8 mouse cellular contexts compared by ENCODE assay signal in genomic region chr4:148114758-148115391, GRCm38 (mm10). TPM values are rescaled to one million over a fixed set of nuclear protein-coding genes. Genes with fewer than 3 reads are reported as not detected.
DNase-seq lines count a peak whose midpoint lies in the region; ATAC-seq and TF ChIP-seq lines count a peak whose summit lies in the region.

No protein-coding gene starts in this region.

- no peak overlapping the region for H3K4me3 ChIP-seq in bone marrow, adult 2 months (replicated peaks; ENCODE audit: control insufficient read depth, low read depth, low read length)
- H3K4me3 ChIP-seq in embryonic facial prominence, embryonic 15.5 days (replicated peaks) = no peak overlapping the region
- H3K4me3 ChIP-seq in heart, embryonic 10.5 days = peak overlapping the region; percentile 34
- H3K4me3 ChIP-seq in limb, embryonic 14.5 days (replicated peaks; ENCODE audit: low read length) = no peak overlapping the region
- H3K4me3 ChIP-seq in midbrain, postnatal 0 days (ENCODE audit: low read depth, low read length) = no peak overlapping the region
- no peak overlapping the region for H3K4me3 ChIP-seq in spleen, adult 2 months (ENCODE audit: extremely low read depth, insufficient read depth, insufficient read length)

- H3K27ac ChIP-seq in bone marrow, adult 2 months (ENCODE audit: control insufficient read depth, insufficient read depth, low read depth, low read length, poor library complexity) = no peak overlapping the region
- no peak overlapping the region for H3K27ac ChIP-seq in embryonic facial prominence, embryonic 15.5 days (replicated peaks)
- H3K27ac ChIP-seq in heart, embryonic 10.5 days = peak overlapping the region; percentile 24; the same call in 1 of the 2 replicates
- no peak overlapping the region for H3K27ac ChIP-seq in limb, embryonic 14.5 days (replicated peaks; ENCODE audit: low read depth, low read length)
- H3K27ac ChIP-seq in midbrain, postnatal 0 days (ENCODE audit: low read depth, low read length) = peak overlapping the region; percentile 38; the same call in 1 of the 2 replicates
- no peak overlapping the region for H3K27ac ChIP-seq in spleen, adult 2 months (ENCODE audit: insufficient read depth, low read length)

- peak; percentile 99 for TF ChIP-seq CTCF in bone marrow, adult 2 months (IDR thresholded peaks at IDR 0.05; ENCODE audit: control insufficient read depth, insufficient read depth, low read length)
- TF ChIP-seq CTCF in midbrain, postnatal 0 days (IDR thresholded peaks at IDR 0.05) = peak; percentile 100
- peak; percentile 99 for TF ChIP-seq CTCF in spleen, adult 2 months (IDR thresholded peaks at IDR 0.05; ENCODE audit: extremely low read depth, insufficient read depth, insufficient read length, insufficient replicate concordance)

- no peak for ATAC-seq in embryonic facial prominence, embryonic 15.5 days (ENCODE audit: insufficient number of reproducible peaks, low FRiP score, low TSS enrichment, low read depth)
- ATAC-seq in limb, embryonic 14.5 days (ENCODE audit: low FRiP score, low read depth) = peak; percentile 82
- peak; percentile 75 for ATAC-seq in midbrain, postnatal 0 days (ENCODE audit: low FRiP score)

- H3K9me3 ChIP-seq in embryonic facial prominence, embryonic 15.5 days (replicated peaks) = no peaks in the 10 kb centered on the region
- H3K9me3 ChIP-seq in heart, embryonic 10.5 days = no peaks in the 10 kb centered on the region
- no peaks in the 10 kb centered on the region for H3K9me3 ChIP-seq in limb, embryonic 14.5 days (ENCODE audit: control insufficient read depth, low read length)
- H3K9me3 ChIP-seq in midbrain, postnatal 0 days (ENCODE audit: low read length) = no peaks in the 10 kb centered on the region

- DNase-seq in A20 (ENCODE audit: low read depth, low spot score) = peak; percentile 74
- DNase-seq in heart, embryonic 10.5 days (ENCODE audit: low spot score) = peak; percentile 93
- DNase-seq in kidney, adult 9 months = peak; percentile 82
- DNase-seq in limb, embryonic 14.5 days (ENCODE audit: low spot score) = peak; percentile 77
- peak; percentile 89 for DNase-seq in midbrain, postnatal 0 days (ENCODE audit: low spot score)
- DNase-seq in spleen, adult 2 months (ENCODE audit: low read depth in 1 of 2, low spot score in 2 of 2) = peak; percentile 35 to 77

- peaks cover 9% of the 10 kb centered on the region; the same call in 1 of the 2 replicates for H3K27me3 ChIP-seq in embryonic facial prominence, embryonic 15.5 days
- H3K27me3 ChIP-seq in heart, embryonic 10.5 days (ENCODE audit: insufficient read depth, poor library complexity, severe bottlenecking) = peaks cover 17% of the 10 kb centered on the region; the same call in 1 of the 2 replicates
- no peaks in the 10 kb centered on the region for H3K27me3 ChIP-seq in limb, embryonic 14.5 days (ENCODE audit: control insufficient read depth, insufficient read depth, low read length)
- H3K27me3 ChIP-seq in midbrain, postnatal 0 days (ENCODE audit: insufficient read depth, low read length) = no peaks in the 10 kb centered on the region
- no peaks in the 10 kb centered on the region for H3K27me3 ChIP-seq in spleen, adult 2 months (ENCODE audit: control insufficient read depth, insufficient read depth, low read length)

- 7% methylated on average over 15 of the region's 15 CpGs for WGBS in bone marrow, adult 2 months
- WGBS in embryonic facial prominence, embryonic 15.5 days = 5% methylated on average over 15 of the region's 15 CpGs
- 7% methylated on average over 15 of the region's 15 CpGs for WGBS in heart, embryonic 10.5 days
- 5% methylated on average over 15 of the region's 15 CpGs for WGBS in limb, embryonic 14.5 days
- WGBS in midbrain, postnatal 0 days = 4% methylated on average over 15 of the region's 15 CpGs
- 8% methylated on average over 15 of the region's 15 CpGs for WGBS in spleen, adult 2 months

- no peak overlapping the region for H3K9ac ChIP-seq in embryonic facial prominence, embryonic 15.5 days
- peak overlapping the region; percentile 36 for H3K9ac ChIP-seq in limb, embryonic 14.5 days (ENCODE audit: low read depth, low read length, severe bottlenecking)
- H3K9ac ChIP-seq in midbrain, postnatal 0 days (replicated peaks; ENCODE audit: low read length, poor library complexity, severe bottlenecking) = peak overlapping the region; percentile 24; the same call in 1 of the 2 replicates

- H3K36me3 ChIP-seq in embryonic facial prominence, embryonic 15.5 days = no peaks in the 10 kb centered on the region
- H3K36me3 ChIP-seq in heart, embryonic 10.5 days = no peaks in the 10 kb centered on the region
- H3K36me3 ChIP-seq in limb, embryonic 14.5 days (ENCODE audit: control insufficient read depth, insufficient read depth, low read length) = no peaks in the 10 kb centered on the region
- peaks cover 6% of the 10 kb centered on the region; the same call in 1 of the 2 replicates for H3K36me3 ChIP-seq in midbrain, postnatal 0 days (ENCODE audit: insufficient read depth, low read length)
- no peaks in the 10 kb centered on the region for H3K36me3 ChIP-seq in spleen, adult 2 months (ENCODE audit: control insufficient read depth, insufficient read depth, low read length)

- no peak for TF ChIP-seq POLR2A in bone marrow, adult 2 months (IDR thresholded peaks at IDR 0.05; ENCODE audit: borderline replicate concordance, control insufficient read depth, low read depth, low read length)
- peak; percentile 49; the same call in 1 of the 2 replicates for TF ChIP-seq POLR2A in limb, embryonic 14.5 days (IDR thresholded peaks at IDR 0.05; ENCODE audit: borderline replicate concordance, extremely low read depth, insufficient read depth, insufficient read length)
- no peak for TF ChIP-seq POLR2A in spleen, adult 2 months (IDR thresholded peaks at IDR 0.05; ENCODE audit: low read depth, low read length)

- H3K4me1 ChIP-seq in bone marrow, adult 2 months (ENCODE audit: control insufficient read depth, insufficient read depth, low read length) = no peaks in the 10 kb centered on the region
- peaks cover 6% of the 10 kb centered on the region; the same call in 1 of the 2 replicates for H3K4me1 ChIP-seq in embryonic facial prominence, embryonic 15.5 days
- H3K4me1 ChIP-seq in heart, embryonic 10.5 days = peaks cover 14% of the 10 kb centered on the region
- peaks cover 7% of the 10 kb centered on the region; the same call in 1 of the 2 replicates for H3K4me1 ChIP-seq in limb, embryonic 14.5 days (ENCODE audit: control insufficient read depth, insufficient read depth, low read length)
- peaks cover 4% of the 10 kb centered on the region; the same call in 1 of the 2 replicates for H3K4me1 ChIP-seq in midbrain, postnatal 0 days (ENCODE audit: insufficient read depth, low read length)
- H3K4me1 ChIP-seq in spleen, adult 2 months (ENCODE audit: control insufficient read depth, insufficient read depth, insufficient read length) = no peaks in the 10 kb centered on the region

- peak overlapping the region; percentile 21; the same call in 1 of the 2 replicates for H3K4me2 ChIP-seq in embryonic facial prominence, embryonic 15.5 days (replicated peaks)
- H3K4me2 ChIP-seq in limb, embryonic 14.5 days (replicated peaks; ENCODE audit: low read depth, low read length, severe bottlenecking) = peak overlapping the region; percentile 27; the same call in 1 of the 2 replicates
- H3K4me2 ChIP-seq in midbrain, postnatal 0 days (ENCODE audit: low read depth, low read length, poor library complexity, severe bottlenecking) = peak overlapping the region; percentile 32

RNA-seq across cellular contexts. Expression of gene Mad2l2, which starts 15.3 kb away (rescaled TPM):
- 7.4 and 13.9 TPM in 2 replicates for polyA plus RNA-seq in bone marrow, adult 2 months (2011; ENCODE audit: insufficient read depth, insufficient read length, low replicate concordance, missing spikeins)
- polyA plus RNA-seq in embryonic facial prominence, embryonic 15.5 days (2015; fragmentation: Nextera tagmentation; extraction: Ambion mirVana) = 52.7 and 53.1 TPM in 2 replicates
- polyA plus RNA-seq in heart, embryonic 10.5 days (2016; fragmentation: Nextera tagmentation; extraction: Ambion mirVana) = 43.3 and 51.9 TPM in 2 replicates
- 55.9 and 56.9 TPM in 2 replicates for polyA plus RNA-seq in limb, embryonic 14.5 days (2012; rRNA removed)
- polyA plus RNA-seq in limb, embryonic 14.5 days (2014; fragmentation: Nextera tagmentation; extraction: Ambion mirVana) = 66.0 and 77.8 TPM in 2 replicates
- total RNA-seq in midbrain, postnatal 0 days (2014; rRNA removed) = 42.0 and 51.7 TPM in 2 replicates
- 84.0 and 89.1 TPM in 2 replicates for polyA plus RNA-seq in midbrain, postnatal 0 days (2015; fragmentation: Nextera tagmentation; extraction: Ambion mirVana)
- 21.0 and 24.7 TPM in 2 replicates for polyA plus RNA-seq in spleen, adult 2 months (2012; rRNA removed)

RNA-seq across cellular contexts. Expression of gene Draxin, which starts 15.6 kb away (rescaled TPM):
- 1.7 and 5.6 TPM in 2 replicates for polyA plus RNA-seq in bone marrow, adult 2 months (2011; ENCODE audit: insufficient read depth, insufficient read length, low replicate concordance, missing spikeins)
- 0.63 and 0.79 TPM in 2 replicates for polyA plus RNA-seq in embryonic facial prominence, embryonic 15.5 days (2015; fragmentation: Nextera tagmentation; extraction: Ambion mirVana)
- polyA plus RNA-seq in heart, embryonic 10.5 days (2016; fragmentation: Nextera tagmentation; extraction: Ambion mirVana) = 0.12 and 0.48 TPM in 2 replicates
- 1.5 and 1.7 TPM in 2 replicates for polyA plus RNA-seq in limb, embryonic 14.5 days (2012; rRNA removed)
- polyA plus RNA-seq in limb, embryonic 14.5 days (2014; fragmentation: Nextera tagmentation; extraction: Ambion mirVana) = 0.45 and 0.50 TPM in 2 replicates
- total RNA-seq in midbrain, postnatal 0 days (2014; rRNA removed) = 23.9 and 29.5 TPM in 2 replicates
- 4.3 and 5.0 TPM in 2 replicates for polyA plus RNA-seq in midbrain, postnatal 0 days (2015; fragmentation: Nextera tagmentation; extraction: Ambion mirVana)
- 1.9 and 2.5 TPM in 2 replicates for polyA plus RNA-seq in spleen, adult 2 months (2012; rRNA removed)

RNA-seq across cellular contexts. Expression of gene Agtrap, which starts 27.0 kb away (rescaled TPM):
- 10.0 and 20.9 TPM in 2 replicates for polyA plus RNA-seq in bone marrow, adult 2 months (2011; ENCODE audit: insufficient read depth, insufficient read length, low replicate concordance, missing spikeins)
- polyA plus RNA-seq in embryonic facial prominence, embryonic 15.5 days (2015; fragmentation: Nextera tagmentation; extraction: Ambion mirVana) = 14.2 and 15.6 TPM in 2 replicates
- 20.8 and 25.5 TPM in 2 replicates for polyA plus RNA-seq in heart, embryonic 10.5 days (2016; fragmentation: Nextera tagmentation; extraction: Ambion mirVana)
- 11.0 and 14.6 TPM in 2 replicates for polyA plus RNA-seq in limb, embryonic 14.5 days (2012; rRNA removed)
- polyA plus RNA-seq in limb, embryonic 14.5 days (2014; fragmentation: Nextera tagmentation; extraction: Ambion mirVana) = 17.6 and 20.1 TPM in 2 replicates
- 6.6 and 7.5 TPM in 2 replicates for total RNA-seq in midbrain, postnatal 0 days (2014; rRNA removed)
- 7.4 and 8.6 TPM in 2 replicates for polyA plus RNA-seq in midbrain, postnatal 0 days (2015; fragmentation: Nextera tagmentation; extraction: Ambion mirVana)
- 23.7 and 24.2 TPM in 2 replicates for polyA plus RNA-seq in spleen, adult 2 months (2012; rRNA removed)

RNA-seq across cellular contexts. Expression of gene Fbxo6, which starts 37.1 kb away (rescaled TPM):
- 3.4 and 11.2 TPM in 2 replicates for polyA plus RNA-seq in bone marrow, adult 2 months (2011; ENCODE audit: insufficient read depth, insufficient read length, low replicate concordance, missing spikeins)
- 20.5 and 22.8 TPM in 2 replicates for polyA plus RNA-seq in embryonic facial prominence, embryonic 15.5 days (2015; fragmentation: Nextera tagmentation; extraction: Ambion mirVana)
- 19.5 and 21.1 TPM in 2 replicates for polyA plus RNA-seq in heart, embryonic 10.5 days (2016; fragmentation: Nextera tagmentation; extraction: Ambion mirVana)
- 12.4 and 13.9 TPM in 2 replicates for polyA plus RNA-seq in limb, embryonic 14.5 days (2012; rRNA removed)
- polyA plus RNA-seq in limb, embryonic 14.5 days (2014; fragmentation: Nextera tagmentation; extraction: Ambion mirVana) = 15.5 and 16.4 TPM in 2 replicates
- 23.4 and 27.7 TPM in 2 replicates for total RNA-seq in midbrain, postnatal 0 days (2014; rRNA removed)
- 23.6 and 25.8 TPM in 2 replicates for polyA plus RNA-seq in midbrain, postnatal 0 days (2015; fragmentation: Nextera tagmentation; extraction: Ambion mirVana)
- polyA plus RNA-seq in spleen, adult 2 months (2012; rRNA removed) = 30.8 and 31.6 TPM in 2 replicates

RNA-seq across cellular contexts. Expression of gene Fbxo44, which starts 45.4 kb away (rescaled TPM):
- polyA plus RNA-seq in bone marrow, adult 2 months (2011; ENCODE audit: insufficient read depth, insufficient read length, low replicate concordance, missing spikeins) = 1.7 TPM in 1 of 2 replicates, not detected in the other
- polyA plus RNA-seq in embryonic facial prominence, embryonic 15.5 days (2015; fragmentation: Nextera tagmentation; extraction: Ambion mirVana) = 7.8 and 9.2 TPM in 2 replicates
- polyA plus RNA-seq in heart, embryonic 10.5 days (2016; fragmentation: Nextera tagmentation; extraction: Ambion mirVana) = 13.0 and 23.1 TPM in 2 replicates
- polyA plus RNA-seq in limb, embryonic 14.5 days (2012; rRNA removed) = 21.1 and 24.7 TPM in 2 replicates
- polyA plus RNA-seq in limb, embryonic 14.5 days (2014; fragmentation: Nextera tagmentation; extraction: Ambion mirVana) = 8.1 and 10.8 TPM in 2 replicates
- 169 and 189 TPM in 2 replicates for total RNA-seq in midbrain, postnatal 0 days (2014; rRNA removed)
- polyA plus RNA-seq in midbrain, postnatal 0 days (2015; fragmentation: Nextera tagmentation; extraction: Ambion mirVana) = 107 and 116 TPM in 2 replicates
- polyA plus RNA-seq in spleen, adult 2 months (2012; rRNA removed) = 3.5 and 8.1 TPM in 2 replicates

Comparison
In these comparisons a context has a peak if more than half of its experiments do, and no peak if none do; other contexts are left out.
1. H3K27ac ChIP-seq: peak in heart, embryonic 10.5 days (single experiment) and midbrain, postnatal 0 days (single experiment); none in bone marrow, adult 2 months (single experiment), embryonic facial prominence, embryonic 15.5 days (single experiment), limb, embryonic 14.5 days (single experiment) and spleen, adult 2 months (single experiment).
2. Peak in every context shown above with its lines, with median percentiles within 50 percentile points of each other: DNase-seq, CTCF ChIP-seq and H3K4me2 ChIP-seq.